9 mouse cellular contexts compared by ENCODE assay signal in genomic region chr12:105718616-105719015, GRCm38 (mm10). TPM values are rescaled to one million over a fixed set of nuclear protein-coding genes. Genes with fewer than 3 reads are reported as not detected.
DNase-seq lines count a peak whose midpoint lies in the region; ATAC-seq lines count a peak whose summit lies in the region.
"Had no signal": no experiment of that assay in that cellular context is flagged by ENCODE, and none has a peak within 500 bp of the region (broad histone marks: within the 10 kb centered on the region; RNA-seq: fewer than 3 reads in every experiment).

No protein-coding gene starts in this region.

- ATAC-seq in hindbrain, embryonic 13.5 days (ENCODE audit: low FRiP score): no peak
- ATAC-seq in hindbrain, embryonic 11.5 days (ENCODE audit: low FRiP score): no peak

- intact Hi-C loops in left cerebral cortex, postnatal 25 days (cut with DNase I): no loop called here

- H3K36me3 ChIP-seq in hindbrain, embryonic 13.5 days: no peaks in the 10 kb centered on the region
- H3K36me3 ChIP-seq in hindbrain, embryonic 11.5 days (ENCODE audit: control insufficient read depth, insufficient read depth, low read length): no peaks in the 10 kb centered on the region

- peaks cover 15% of the 10 kb centered on the region for H3K4me1 ChIP-seq in hindbrain, embryonic 13.5 days (replicated peaks)
- no peaks in the 10 kb centered on the region for H3K4me1 ChIP-seq in hindbrain, embryonic 11.5 days (replicated peaks; ENCODE audit: control insufficient read depth, insufficient read depth, low read length)

- H3K9me3 ChIP-seq in hindbrain, embryonic 13.5 days: no peaks in the 10 kb centered on the region
- H3K9me3 ChIP-seq in hindbrain, embryonic 11.5 days (ENCODE audit: control insufficient read depth, low read length): no peaks in the 10 kb centered on the region

- 64% methylated on average over 17 of the region's 17 CpGs for WGBS in hindbrain, embryonic 13.5 days
- WGBS in hindbrain, embryonic 11.5 days: 68% methylated on average over 17 of the region's 17 CpGs

- H3K27ac ChIP-seq in hindbrain, embryonic 13.5 days: no peak overlapping the region
- no peak overlapping the region for H3K27ac ChIP-seq in hindbrain, embryonic 11.5 days (ENCODE audit: low read depth, low read length)
- H3K27ac ChIP-seq: kidney, postnatal 0 days had no signal

- H3K27me3 ChIP-seq in hindbrain, embryonic 13.5 days: no peaks in the 10 kb centered on the region
- H3K27me3 ChIP-seq in hindbrain, embryonic 11.5 days (ENCODE audit: control insufficient read depth, insufficient read depth, low read length): no peaks in the 10 kb centered on the region

- H3K4me2 ChIP-seq in hindbrain, embryonic 13.5 days: peak overlapping the region; percentile 23; the same call in 1 of the 2 replicates
- no peak overlapping the region for H3K4me2 ChIP-seq in hindbrain, embryonic 11.5 days (replicated peaks; ENCODE audit: low read depth, low read length)

- DNase-seq in hindbrain, embryonic 11.5 days (ENCODE audit: low spot score): no peak
- DNase-seq in ES-CJ7 (ENCODE audit: low read depth, low spot score): peak; percentile 78
- DNase-seq in cerebellum, adult 9-11 months: peak; percentile 55
- peak; percentile 48 for DNase-seq in heart, postnatal 4 days
- DNase-seq in left cerebral cortex, postnatal 25 days (ENCODE audit: low spot score in 2 of 2): peak; percentile 56 to 70
- peak; percentile 60 for DNase-seq in right cerebral cortex, postnatal 14 days
- DNase-seq in urinary bladder, postnatal 25 days (ENCODE audit: low spot score): no peak

- no peak overlapping the region for H3K9ac ChIP-seq in hindbrain, embryonic 13.5 days
- no peak overlapping the region for H3K9ac ChIP-seq in hindbrain, embryonic 11.5 days (ENCODE audit: low read depth, low read length)

- no peak overlapping the region for H3K4me3 ChIP-seq in hindbrain, embryonic 13.5 days
- no peak overlapping the region for H3K4me3 ChIP-seq in hindbrain, embryonic 11.5 days (ENCODE audit: low read depth, low read length)

RNA-seq across cellular contexts. Expression of gene Ak7, which starts 12.8 kb away (rescaled TPM):
- 2.2 and 2.8 TPM in 2 replicates for polyA plus RNA-seq in hindbrain, embryonic 13.5 days (2015; fragmentation: Nextera tagmentation; extraction: Ambion mirVana)
- 1.1 and 1.8 TPM in 2 replicates for polyA plus RNA-seq in hindbrain, embryonic 11.5 days (2014; fragmentation: Nextera tagmentation; extraction: Ambion mirVana)
- total RNA-seq in heart, postnatal 4 days (2021): under 1 TPM in 1 of 2 experiments, not detected in 1; 0.09 TPM
- under 1 TPM; 0.23 to 0.60 TPM for total RNA-seq in left cerebral cortex, postnatal 25 days (2021)

RNA-seq across cellular contexts. Expression of gene Atg2b, which starts 33.6 kb away (rescaled TPM):
- 12.8 and 13.1 TPM in 2 replicates for polyA plus RNA-seq in hindbrain, embryonic 13.5 days (2015; fragmentation: Nextera tagmentation; extraction: Ambion mirVana)
- 16.1 TPM in 2 replicates for polyA plus RNA-seq in hindbrain, embryonic 11.5 days (2014; fragmentation: Nextera tagmentation; extraction: Ambion mirVana)
- total RNA-seq in heart, postnatal 4 days (2021): 10 to 100 TPM; 18.5 to 19.7 TPM
- total RNA-seq in left cerebral cortex, postnatal 25 days (2021): 10 to 100 TPM; 45.0 to 46.2 TPM

RNA-seq across cellular contexts. Expression of gene Gskip, which starts 34.0 kb away (rescaled TPM):
- 34.5 and 36.7 TPM in 2 replicates for polyA plus RNA-seq in hindbrain, embryonic 13.5 days (2015; fragmentation: Nextera tagmentation; extraction: Ambion mirVana)
- 38.3 and 41.6 TPM in 2 replicates for polyA plus RNA-seq in hindbrain, embryonic 11.5 days (2014; fragmentation: Nextera tagmentation; extraction: Ambion mirVana)
- 10 to 100 TPM in 1 of 2 experiments, 1 to 10 TPM in 1; 9.9 to 10.3 TPM for total RNA-seq in heart, postnatal 4 days (2021)
- 10 to 100 TPM; 23.6 to 25.7 TPM for total RNA-seq in left cerebral cortex, postnatal 25 days (2021)

Comparison
In these comparisons a context has a peak if more than half of its experiments do, and no peak if none do; other contexts are left out.
1. DNase-seq: peak in ES-CJ7 (single experiment), cerebellum, adult 9-11 months (single experiment), heart, postnatal 4 days (single experiment), left cerebral cortex, postnatal 25 days (2 of 2) and right cerebral cortex, postnatal 14 days (single experiment); none in hindbrain, embryonic 11.5 days (single experiment) and urinary bladder, postnatal 25 days (single experiment).